Mouse (Mus musculus): ENCODE measurements at regions not wholly inside any gene's neighbourhood (a gene's known extent, or its start where the extent isn't known, plus 50 kb on each side); places are given as distances from the start of the nearest gene placed in this dataset.

- no peak for DNase-seq (ENCODE audit: low read depth, low spot score)
Measured at GRCm38 (mm10) chr8:6813816-6814215, 1708.7 kb upstream of the Slc10a2 start.

GRCm38 (mm10) chr8:6807116-6807515 lies 1702.0 kb upstream of the Slc10a2 start:
- DNase-seq (ENCODE audit: low read depth, low spot score), result no peak
- 48% methylated on average over 2 of the region's 2 CpGs for WGBS

More at GRCm38 (mm10) chr8:6813816-6814215, 1708.7 kb upstream of the Slc10a2 start:
- WGBS, result 23% methylated on average over 3 of the region's 3 CpGs

GRCm38 (mm10) chr8:6803199-6803598 lies 1698.0 kb upstream of the Slc10a2 start:
- 75% methylated on average over 1 of the region's 1 CpGs for whole genome bisulfite sequencing
- no peak for DNase-seq (ENCODE audit: low read depth, low spot score)

- DNase-seq (ENCODE audit: low read depth, low spot score), result no peak
Measured at GRCm38 (mm10) chr8:6801076-6801475, 1695.9 kb upstream of the Slc10a2 start.

GRCm38 (mm10) chr8:6789096-6789495 lies 1683.9 kb upstream of the Slc10a2 start:
- WGBS, result 56% methylated on average over 1 of the region's 1 CpGs
- no peak for DNase-seq (ENCODE audit: low read depth, low spot score)

GRCm38 (mm10) chr8:6780983-6781382 lies 1675.8 kb upstream of the Slc10a2 start:
- no peak for DNase-seq (ENCODE audit: low read depth, low spot score)

GRCm38 (mm10) chr8:6775103-6775502 lies 1670.0 kb upstream of the Slc10a2 start:
- DNase-seq (ENCODE audit: low read depth, low spot score), result no peak
- 80% methylated on average over 3 of the region's 3 CpGs for WGBS

GRCm38 (mm10) chr8:6729571-6729970 lies 1624.4 kb upstream of the Slc10a2 start:
- no peak for DNase-seq (ENCODE audit: low read depth, low spot score)
- WGBS, result 37% methylated on average over 3 of the region's 3 CpGs

- 44% methylated on average over 3 of the region's 3 CpGs for WGBS
- no peak for DNase-seq (ENCODE audit: low read depth, low spot score)
Measured at GRCm38 (mm10) chr8:6708886-6709449, 1603.8 kb upstream of the Slc10a2 start.

- 35% methylated on average over 4 of the region's 4 CpGs for WGBS
- DNase-seq (ENCODE audit: low read depth, low spot score), result peak; percentile 60
Measured at GRCm38 (mm10) chr8:6688595-6688994, 1583.4 kb upstream of the Slc10a2 start.

- 83% methylated on average over 1 of the region's 1 CpGs for WGBS
- DNase-seq (ENCODE audit: low read depth, low spot score), result no peak
Measured at GRCm38 (mm10) chr8:6658860-6659259, 1553.7 kb upstream of the Slc10a2 start.

GRCm38 (mm10) chr8:6657451-6657990 lies 1552.4 kb upstream of the Slc10a2 start:
- WGBS, result 38% methylated on average over 3 of the region's 3 CpGs
- no peak for DNase-seq (ENCODE audit: low read depth, low spot score)

GRCm38 (mm10) chr8:6652180-6652579 lies 1547.0 kb upstream of the Slc10a2 start:
- no peak for DNase-seq (ENCODE audit: low read depth, low spot score)

GRCm38 (mm10) chr8:6648083-6648482 lies 1542.9 kb upstream of the Slc10a2 start:
- no peak for DNase-seq (ENCODE audit: low read depth, low spot score)

- DNase-seq (ENCODE audit: low read depth, low spot score), result no peak
- WGBS, result 79% methylated on average over 5 of the region's 5 CpGs
Measured at GRCm38 (mm10) chr8:6645287-6645957, 1540.3 kb upstream of the Slc10a2 start.

GRCm38 (mm10) chr8:6644396-6644795 lies 1539.2 kb upstream of the Slc10a2 start:
- DNase-seq (ENCODE audit: low read depth, low spot score), result no peak

GRCm38 (mm10) chr8:6627009-6627557 lies 1521.9 kb upstream of the Slc10a2 start:
- no peak for DNase-seq (ENCODE audit: low read depth, low spot score)

More at GRCm38 (mm10) chr8:6644396-6644795, 1539.2 kb upstream of the Slc10a2 start:
- 84% methylated on average over 2 of the region's 2 CpGs for WGBS

GRCm38 (mm10) chr8:6608891-6609290 lies 1503.7 kb upstream of the Slc10a2 start:
- 78% methylated on average over 2 of the region's 2 CpGs for WGBS
- DNase-seq (ENCODE audit: low read depth, low spot score), result no peak

More at GRCm38 (mm10) chr8:6627009-6627557, 1521.9 kb upstream of the Slc10a2 start:
- WGBS, result 59% methylated on average over 8 of the region's 8 CpGs

- DNase-seq (ENCODE audit: low read depth, low spot score), result no peak
- WGBS, result 24% methylated on average over 9 of the region's 9 CpGs
Measured at GRCm38 (mm10) chr8:6606854-6607535, 1501.8 kb upstream of the Slc10a2 start.

GRCm38 (mm10) chr8:6604232-6604804 lies 1499.2 kb upstream of the Slc10a2 start:
- WGBS, result 70% methylated on average over 5 of the region's 5 CpGs
- no peak for DNase-seq (ENCODE audit: low read depth, low spot score)
